Mouse (Mus musculus): ENCODE results near the gene Camkv. TPM values are rescaled to one million over a fixed set of nuclear protein-coding genes. Genes with fewer than 3 reads are reported as not detected.

Camkv gene
- polyA plus RNA-seq (2016; fragmentation: Nextera tagmentation; extraction: Ambion mirVana): 12.6 and 12.8 TPM in 2 replicates

DNA sequence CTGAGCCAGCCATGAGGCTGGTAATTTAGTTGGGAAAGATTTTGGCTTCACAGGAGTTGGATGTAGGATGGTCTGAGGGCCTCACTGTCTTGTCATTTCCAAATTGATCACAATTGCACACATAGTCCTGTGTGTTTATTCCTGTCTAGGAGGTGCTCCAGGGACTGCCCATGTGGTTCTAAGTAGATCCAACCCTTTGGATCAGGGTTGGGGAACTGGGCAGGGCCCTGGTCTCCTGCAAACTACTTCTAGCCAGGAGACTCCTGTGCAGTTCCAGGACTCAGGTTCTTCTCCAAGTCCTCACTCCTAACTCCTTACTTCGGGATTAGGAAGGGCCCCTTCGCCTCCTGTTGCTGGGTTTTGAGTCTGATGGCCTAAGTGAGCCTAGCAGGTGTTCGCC, at the start of gene Camkv:
Gene Camkv (plus strand): TSS at position 301 of the 400 bp plus-strand sequence.
- Histone ChIP-seq H3K36me3 (no peaks in the 10 kb centered on the region), H3K9ac (replicated peaks) (peak within 1 kb of the TSS; percentile 63), H3K4me2 (replicated peaks) (peak within 1 kb of the TSS; percentile 72), H3K9me3 (no peaks in the 10 kb centered on the region), H3K4me1 (peaks cover 26% of the 10 kb centered on the region), H3K27ac (replicated peaks) (no peak within 1 kb of the TSS), H3K4me3 (peak within 1 kb of the TSS; percentile 50), H3K27me3 (peaks cover 33% of the 10 kb centered on the region)
- ATAC-seq (ENCODE audit: low FRiP score, low read depth): peak; percentile 23; the same call in 1 of the 2 replicates
- WGBS: 7% methylated on average over 3 of the region's 3 CpGs

DNA sequence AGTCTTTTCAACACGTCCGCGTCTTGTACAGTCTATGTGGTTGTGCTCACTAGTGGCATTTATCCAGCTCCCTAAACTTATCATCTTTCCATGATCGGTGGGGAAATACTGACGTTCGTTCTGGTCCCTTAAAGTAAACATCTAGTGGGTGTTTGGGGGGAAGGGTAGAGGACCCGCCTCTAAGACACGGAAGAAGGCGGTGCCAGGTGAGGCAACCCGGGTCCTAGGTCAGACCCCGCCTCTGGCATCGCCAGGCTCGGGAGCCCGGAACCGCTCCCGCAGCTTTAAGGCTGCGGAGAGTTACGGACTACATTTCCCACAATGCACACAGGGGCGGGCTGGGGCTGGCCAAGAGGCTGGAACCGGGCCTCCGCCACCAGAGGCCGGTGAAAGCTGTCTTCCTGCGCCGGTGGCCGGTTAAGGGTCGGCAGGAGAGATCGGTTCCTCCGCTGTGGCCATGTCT, 47.6 kb upstream of the Camkv start, which contains the start of gene Mon1a:
Gene Mon1a (plus strand): TSS at position 348 of the 463 bp plus-strand sequence.
- under 1% methylated on average over 28 of the region's 28 CpGs for WGBS
- H3K27me3 ChIP-seq: peaks cover 19% of the 10 kb centered on the region
- H3K9me3 ChIP-seq: no peaks in the 10 kb centered on the region
- peak within 1 kb of the TSS; percentile 77 for H3K4me3 ChIP-seq
- peak within 1 kb of the TSS; percentile 63 for H3K27ac ChIP-seq (replicated peaks)
- H3K4me1 ChIP-seq: peaks cover 8% of the 10 kb centered on the region
- no peaks in the 10 kb centered on the region for H3K36me3 ChIP-seq
- peak within 1 kb of the TSS; percentile 70 for H3K4me2 ChIP-seq (replicated peaks)
- peak; percentile 96 for ATAC-seq (ENCODE audit: low FRiP score, low read depth)
- peak within 1 kb of the TSS; percentile 78 for H3K9ac ChIP-seq (replicated peaks)

DNA sequence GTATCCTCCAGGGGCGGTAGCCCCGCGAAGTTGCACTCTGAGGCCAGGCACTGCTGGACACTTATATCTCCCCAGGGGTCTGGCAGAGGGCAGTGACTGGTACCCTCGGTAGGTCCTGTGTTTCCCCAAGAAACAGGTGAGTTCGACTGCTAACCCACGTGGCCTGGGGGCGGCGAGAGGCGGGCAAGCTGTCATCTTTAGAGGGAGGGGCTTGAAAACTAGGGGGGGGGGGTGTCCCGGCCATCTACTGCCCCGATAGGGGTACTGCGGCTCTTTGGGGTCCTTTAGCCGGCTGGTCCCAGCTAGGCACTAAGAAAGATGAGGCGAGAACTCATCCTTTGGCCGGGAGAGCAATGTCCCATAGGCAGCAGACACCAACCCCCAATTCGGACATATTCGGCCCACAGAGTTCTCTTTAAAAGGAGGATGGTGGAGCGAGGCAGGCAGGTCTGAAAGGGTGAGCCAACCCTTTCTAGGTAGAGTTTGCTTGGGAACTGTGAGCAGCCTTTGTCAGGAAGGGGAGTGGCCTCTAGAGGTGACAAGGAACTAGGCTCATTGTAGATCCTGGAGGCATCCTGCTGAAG, 47.1 kb upstream of the Camkv start:
- peak; percentile 76 for ATAC-seq (ENCODE audit: low FRiP score, low read depth)
- peaks cover 19% of the 10 kb centered on the region for H3K27me3 ChIP-seq
- H3K4me3 ChIP-seq: peak overlapping the region; percentile 77
- H3K9me3 ChIP-seq: no peaks in the 10 kb centered on the region
- H3K36me3 ChIP-seq: no peaks in the 10 kb centered on the region
- peaks cover 8% of the 10 kb centered on the region for H3K4me1 ChIP-seq
- H3K4me2 ChIP-seq (replicated peaks): peak overlapping the region; percentile 70
- under 1% methylated on average over 18 of the region's 18 CpGs for WGBS
- H3K9ac ChIP-seq (replicated peaks): peak overlapping the region; percentile 78
- H3K27ac ChIP-seq (replicated peaks): peak overlapping the region; percentile 63

GRCm38 (mm10) chr9:107890260-107890659, 45.2 kb upstream of the Camkv start:
- H3K4me1 ChIP-seq: peaks cover 8% of the 10 kb centered on the region
- H3K36me3 ChIP-seq: no peaks in the 10 kb centered on the region
- WGBS: 88% methylated on average over 6 of the region's 6 CpGs
- H3K4me2 ChIP-seq (replicated peaks): no peak overlapping the region
- H3K4me3 ChIP-seq: no peak overlapping the region
- no peaks in the 10 kb centered on the region for H3K9me3 ChIP-seq
- no peak overlapping the region for H3K9ac ChIP-seq (replicated peaks)
- no peak overlapping the region for H3K27ac ChIP-seq (replicated peaks)
- H3K27me3 ChIP-seq: peaks cover 13% of the 10 kb centered on the region
- ATAC-seq (ENCODE audit: low FRiP score, low read depth): no peak

DNA sequence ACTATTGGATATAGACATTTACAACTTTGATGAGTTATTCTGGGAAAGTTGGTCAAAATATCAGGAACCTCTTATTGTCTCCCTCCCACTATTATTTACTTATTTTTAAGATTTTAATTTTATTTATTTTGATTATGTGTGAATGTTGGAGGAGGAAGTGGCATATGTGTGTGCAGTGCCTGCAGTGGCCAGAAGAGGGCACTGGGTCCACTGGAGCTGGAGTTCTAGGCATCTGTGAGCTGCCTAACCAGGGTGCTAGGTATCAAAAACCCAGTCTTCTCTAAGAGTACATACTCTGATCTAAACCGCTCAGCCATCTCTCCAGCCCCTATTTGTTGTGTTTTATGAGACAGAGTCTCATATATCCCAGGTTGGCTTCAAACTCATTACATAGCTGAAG, 44.5 kb upstream of the Camkv start:
- no peaks in the 10 kb centered on the region for H3K36me3 ChIP-seq
- H3K9ac ChIP-seq (replicated peaks): no peak overlapping the region
- H3K27me3 ChIP-seq: peaks cover 12% of the 10 kb centered on the region
- no peak for ATAC-seq (ENCODE audit: low FRiP score, low read depth)
- WGBS: 97% methylated on average over 1 of the region's 1 CpGs
- no peaks in the 10 kb centered on the region for H3K9me3 ChIP-seq
- peaks cover 8% of the 10 kb centered on the region for H3K4me1 ChIP-seq
- H3K4me2 ChIP-seq (replicated peaks): no peak overlapping the region
- no peak overlapping the region for H3K4me3 ChIP-seq
- H3K27ac ChIP-seq (replicated peaks): no peak overlapping the region

GRCm38 (mm10) chr9:107898563-107898962, 36.9 kb upstream of the Camkv start:
- WGBS: 91% methylated on average over 10 of the region's 10 CpGs

GRCm38 (mm10) chr9:107899855-107900254, 35.6 kb upstream of the Camkv start:
- Histone ChIP-seq H3K27me3 (peaks cover 40% of the 10 kb centered on the region), H3K36me3 (peaks cover 12% of the 10 kb centered on the region; the same call in 1 of the 2 replicates), H3K4me3 (no peak overlapping the region), H3K4me1 (peaks cover 16% of the 10 kb centered on the region), H3K4me2 (replicated peaks) (no peak overlapping the region), H3K27ac (replicated peaks) (no peak overlapping the region), H3K9me3 (no peaks in the 10 kb centered on the region), H3K9ac (replicated peaks) (no peak overlapping the region)
- 69% methylated on average over 12 of the region's 12 CpGs for WGBS
- no peak for ATAC-seq (ENCODE audit: low FRiP score, low read depth)

More at GRCm38 (mm10) chr9:107898563-107898962, 36.9 kb upstream of the Camkv start:
- no peak overlapping the region for H3K9ac ChIP-seq (replicated peaks)
- no peak overlapping the region for H3K27ac ChIP-seq (replicated peaks)
- H3K4me3 ChIP-seq: no peak overlapping the region
- H3K27me3 ChIP-seq: peaks cover 35% of the 10 kb centered on the region
- H3K9me3 ChIP-seq: no peaks in the 10 kb centered on the region
- peaks cover 16% of the 10 kb centered on the region for H3K4me1 ChIP-seq
- no peak overlapping the region for H3K4me2 ChIP-seq (replicated peaks)
- H3K36me3 ChIP-seq: peaks cover 12% of the 10 kb centered on the region; the same call in 1 of the 2 replicates
- ATAC-seq (ENCODE audit: low FRiP score, low read depth): no peak

DNA sequence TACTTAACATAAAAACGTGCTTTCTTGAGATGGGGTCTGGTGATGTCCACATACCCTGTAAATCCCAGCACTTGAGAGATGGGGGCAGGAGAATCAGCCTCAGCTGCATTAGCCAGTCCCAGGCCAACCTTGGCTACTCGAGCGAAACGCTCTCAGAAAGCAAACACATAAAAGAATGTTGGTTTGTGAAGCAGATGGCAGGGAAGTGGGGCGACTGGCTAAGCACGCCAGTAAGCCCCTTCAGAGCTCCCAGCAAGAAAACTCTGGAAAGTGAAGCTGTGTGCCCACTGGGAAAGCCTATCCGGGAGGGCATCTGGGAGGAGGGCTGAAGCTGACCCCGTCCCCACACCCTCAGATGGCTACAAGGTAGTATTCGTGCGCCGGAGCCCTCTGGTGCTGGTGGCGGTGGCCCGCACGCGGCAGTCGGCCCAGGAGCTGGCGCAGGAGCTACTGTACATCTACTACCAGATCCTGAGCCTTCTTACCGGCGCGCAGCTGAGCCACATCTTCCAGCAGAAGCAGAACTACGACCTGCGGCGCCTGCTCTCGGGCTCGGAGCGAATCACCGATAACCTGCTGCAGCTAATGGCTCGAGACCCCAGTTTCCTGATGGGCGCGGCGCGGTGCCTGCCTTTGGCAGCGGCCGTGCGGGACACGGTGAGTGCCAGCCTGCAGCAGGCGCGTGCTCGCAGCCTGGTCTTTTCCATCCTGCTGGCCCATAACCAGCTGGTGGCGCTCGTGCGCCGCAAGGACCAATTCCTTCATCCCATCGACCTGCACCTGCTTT, 34.4 kb upstream of the Camkv start:
- H3K4me1 ChIP-seq: peaks cover 16% of the 10 kb centered on the region
- 3% methylated on average over 44 of the region's 44 CpGs for WGBS
- H3K9me3 ChIP-seq: no peaks in the 10 kb centered on the region
- no peak overlapping the region for H3K27ac ChIP-seq (replicated peaks)
- H3K9ac ChIP-seq (replicated peaks): peak overlapping the region; percentile 45
- peak overlapping the region; percentile 32 for H3K4me3 ChIP-seq
- peaks cover 12% of the 10 kb centered on the region; the same call in 1 of the 2 replicates for H3K36me3 ChIP-seq
- ATAC-seq (ENCODE audit: low FRiP score, low read depth): peak; percentile 44; the same call in 1 of the 2 replicates
- peak overlapping the region; percentile 59 for H3K4me2 ChIP-seq (replicated peaks)
- peaks cover 47% of the 10 kb centered on the region for H3K27me3 ChIP-seq

GRCm38 (mm10) chr9:107901627-107901914, 33.9 kb upstream of the Camkv start:
- peaks cover 52% of the 10 kb centered on the region for H3K27me3 ChIP-seq
- 4% methylated on average over 17 of the region's 17 CpGs for WGBS
- peak overlapping the region; percentile 32 for H3K4me3 ChIP-seq
- H3K9ac ChIP-seq (replicated peaks): no peak overlapping the region
- no peaks in the 10 kb centered on the region for H3K9me3 ChIP-seq
- peaks cover 18% of the 10 kb centered on the region for H3K4me1 ChIP-seq
- H3K36me3 ChIP-seq: peaks cover 12% of the 10 kb centered on the region; the same call in 1 of the 2 replicates
- no peak overlapping the region for H3K27ac ChIP-seq (replicated peaks)
- ATAC-seq (ENCODE audit: low FRiP score, low read depth): peak; percentile 45; the same call in 1 of the 2 replicates
- peak overlapping the region; percentile 59 for H3K4me2 ChIP-seq (replicated peaks)

DNA sequence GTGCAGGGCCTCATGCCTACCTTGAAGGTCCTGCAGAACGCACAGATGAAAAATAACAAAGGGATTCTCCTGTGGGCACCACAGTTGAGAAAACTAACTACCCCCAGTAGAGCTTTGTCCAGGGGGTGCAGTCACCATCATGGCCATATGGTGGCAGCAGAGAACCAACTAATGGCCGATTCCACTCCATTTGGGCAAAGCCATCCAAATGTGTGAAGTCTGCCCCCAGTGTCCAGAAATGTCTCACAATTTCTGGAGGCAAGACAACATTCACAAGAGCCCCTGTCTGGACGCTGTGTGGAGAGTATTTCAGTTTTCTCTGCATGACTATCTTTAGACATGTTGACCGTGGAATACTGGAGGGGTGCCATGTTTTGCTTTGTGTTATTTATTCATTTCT, 30.7 kb upstream of the Camkv start:
- no peak overlapping the region for H3K27ac ChIP-seq (replicated peaks)
- peaks cover 67% of the 10 kb centered on the region for H3K27me3 ChIP-seq
- no peak overlapping the region for H3K4me2 ChIP-seq (replicated peaks)
- H3K4me1 ChIP-seq: peaks cover 31% of the 10 kb centered on the region
- H3K9me3 ChIP-seq: no peaks in the 10 kb centered on the region
- H3K36me3 ChIP-seq: 0 out of 2 replicates have a peak, but pooled peaks cover 7% of the 10 kb centered on the region
- no peak overlapping the region for H3K4me3 ChIP-seq
- no peak overlapping the region for H3K9ac ChIP-seq (replicated peaks)
- WGBS: 7% methylated on average over 4 of the region's 4 CpGs
- peak; percentile 57 for ATAC-seq (ENCODE audit: low FRiP score, low read depth)

- WGBS: 21% methylated on average over 19 of the region's 19 CpGs
- H3K9me3 ChIP-seq: no peaks in the 10 kb centered on the region
- no peaks in the 10 kb centered on the region for H3K36me3 ChIP-seq
- H3K9ac ChIP-seq (replicated peaks): peak within 1 kb of the TSS; percentile 55
- H3K27me3 ChIP-seq: peaks cover 50% of the 10 kb centered on the region
- peak within 1 kb of the TSS; percentile 57 for H3K4me2 ChIP-seq (replicated peaks)
- H3K4me3 ChIP-seq: peak within 1 kb of the TSS; percentile 32
- peak; percentile 24; the same call in 1 of the 2 replicates for ATAC-seq (ENCODE audit: low FRiP score, low read depth)
- peaks cover 19% of the 10 kb centered on the region for H3K4me1 ChIP-seq
- no peak within 1 kb of the TSS for H3K27ac ChIP-seq (replicated peaks)
Measured at GRCm38 (mm10) chr9:107906252-107906966, 29.1 kb upstream of the Camkv start, which contains the start of gene Mst1r. Gene Mst1r, plus strand, starts transcription at chr9:107906873.

Measured in midbrain, embryonic 12.5 days (tissue).